Mouse (Mus musculus) ES-E14 (cell line): Measurements from ENCODE around the gene Psma3. TPM values are rescaled to one million over a fixed set of nuclear protein-coding genes. Genes with fewer than 3 reads are reported as not detected.

Source experiments
- DNase-seq: peaks from one replicate; pipeline ENCODE4 v3.0.0-alpha.2; 2013; ENCODE audit warnings: low read depth, low spot score
- H3K27ac ChIP-seq: 2 replicates; pipeline ENCODE4 v1.5.1; 2012; ENCODE audit warnings: low read depth, mild to moderate bottlenecking, low read length, moderate library complexity, mixed read lengths; ENCODE audit not compliant: poor library complexity, insufficient read depth, severe bottlenecking
- H3K36me3 ChIP-seq: 2 replicates; pipeline ENCODE4 v1.6.1; 2012; ENCODE audit warnings: mild to moderate bottlenecking, low read length, moderate library complexity, mixed read lengths; ENCODE audit not compliant: control insufficient read depth, poor library complexity, insufficient read depth, severe bottlenecking
- H3K4me1 ChIP-seq, 2 experiments: fragments of 150-350 bp in 1 of 2; sonication (generic) in 1 of 2; 2 replicates each; pipeline ENCODE4 v1.6.1; 2012; ENCODE audit warnings: low read length in 2 of 2, mild to moderate bottlenecking in 1 of 2, mixed read lengths in 1 of 2; ENCODE audit not compliant: control insufficient read depth in 2 of 2, insufficient read depth in 2 of 2, poor library complexity in 1 of 2
- H3K4me3 ChIP-seq, 2 experiments: fragments of 150-350 bp in 1 of 2; sonication (generic) in 1 of 2; 2 replicates each; pipeline ENCODE4 v1.5.1; 2012; ENCODE audit warnings: low read length in 2 of 2, low read depth in 1 of 2, mild to moderate bottlenecking in 1 of 2, mixed read lengths in 1 of 2; ENCODE audit not compliant: insufficient read depth in 1 of 2, poor library complexity in 1 of 2, severe bottlenecking in 1 of 2
- H3K9ac ChIP-seq: 2 replicates; pipeline ENCODE4 v1.6.1; 2012; ENCODE audit warnings: low read depth, mild to moderate bottlenecking, low read length, mixed read lengths; ENCODE audit not compliant: poor library complexity, insufficient read depth, severe bottlenecking
- H3K9me3 ChIP-seq: fragments of 150-350 bp; sonication (generic); 2 replicates; pipeline ENCODE4 v1.6.1; 2012; ENCODE audit warnings: low read depth, mild to moderate bottlenecking, low read length; ENCODE audit not compliant: control insufficient read depth, insufficient read depth
- CHD2 ChIP-seq: IDR thresholded peaks from 2 replicates; pipeline ENCODE4 v1.6.1; 2014; ENCODE audit warnings: mild to moderate bottlenecking, low read depth, low read length, inconsistent platforms
- HCFC1 ChIP-seq: IDR thresholded peaks from 2 replicates; pipeline ENCODE4 v1.6.1; 2012; ENCODE audit warnings: low read length, inconsistent platforms, borderline replicate concordance; ENCODE audit not compliant: insufficient read depth
- MAFK ChIP-seq: IDR thresholded peaks from 2 replicates; pipeline ENCODE4 v1.6.1; 2014; ENCODE audit warnings: mild to moderate bottlenecking, low read depth, low read length, inconsistent platforms; ENCODE audit not compliant: insufficient read depth
- ZC3H11A ChIP-seq: IDR thresholded peaks from 2 replicates; pipeline ENCODE4 v1.6.1; 2012; ENCODE audit warnings: low read depth, mild to moderate bottlenecking, inconsistent platforms, low read length, borderline replicate concordance
- ZNF384 ChIP-seq: IDR thresholded peaks from 2 replicates; pipeline ENCODE4 v1.6.1; 2012; ENCODE audit warnings: low read depth, low read length, inconsistent platforms
- in situ Hi-C, 2 experiments: fragments of 600-800 bp; cut with MboI; formaldehyde crosslinking; loops; one replicate each; pipeline ENCODE4 v1.15.1; 2025; ENCODE audit warnings: low sequenced_read_pairs in 2 of 2, inconsistent platforms in 1 of 2; ENCODE audit not compliant: unreplicated experiment in 2 of 2
- total RNA-seq: library from RNA; depleted of rRNA; stranded (reverse); fragments of 300-350 nt; gene quantifications from 2 replicates; pipeline ENCODE4 v1.2.3, GENCODE M21; 2012; rRNA removed

The Psma3 gene
- total RNA-seq, 1 experiment, result 306 TPM

GRCm38 (mm10) chr12:71042451-71042850 lies 68.0 kb downstream of the Psma3 start:
- Histone ChIP-seq H3K4me3 (no peak overlapping the region), H3K27ac (no peak overlapping the region), H3K9me3 (no peaks in the 10 kb centered on the region), H3K36me3 (peaks cover 22% of the 10 kb centered on the region), H3K9ac (no peak overlapping the region), H3K4me1 (peaks cover 0 to 4% of the 10 kb centered on the region in 2 experiments; a peak in 1 of 4 replicates)
- TF ChIP-seq ZNF384 (no peak), ZC3H11A (no peak), HCFC1 (no peak), MAFK (no peak), CHD2 (no peak)
- in situ Hi-C loops, result no loop called here
- DNase-seq, result no peak

GRCm38 (mm10) chr12:71043571-71043970 lies 69.2 kb downstream of the Psma3 start:
- Histone ChIP-seq H3K4me3 (no peak overlapping the region), H3K4me1 (peaks cover 0 to 7% of the 10 kb centered on the region in 2 experiments; a peak in 2 of 4 replicates), H3K9ac (no peak overlapping the region), H3K27ac (no peak overlapping the region), H3K9me3 (no peaks in the 10 kb centered on the region), H3K36me3 (peaks cover 19% of the 10 kb centered on the region)
- in situ Hi-C loops, result no loop called here
- DNase-seq, result no peak
- no peak for TF ChIP-seq ZNF384
- no peak for TF ChIP-seq HCFC1
- TF ChIP-seq MAFK, result no peak
- TF ChIP-seq ZC3H11A, result no peak
- no peak for TF ChIP-seq CHD2

GRCm38 (mm10) chr12:71044488-71044887 lies 70.1 kb downstream of the Psma3 start:
- Histone ChIP-seq H3K27ac (no peak overlapping the region), H3K36me3 (peaks cover 18% of the 10 kb centered on the region)

More at GRCm38 (mm10) chr12:71044488-71044887, 70.1 kb downstream of the Psma3 start:
- Histone ChIP-seq H3K9ac (no peak overlapping the region), H3K9me3 (no peaks in the 10 kb centered on the region), H3K4me3 (no peak overlapping the region), H3K4me1 (peaks cover 0 to 6% of the 10 kb centered on the region in 2 experiments; a peak in 2 of 4 replicates)
- in situ Hi-C loops, result no loop called here
- DNase-seq, result no peak
- TF ChIP-seq ZNF384 (no peak), CHD2 (no peak), ZC3H11A (no peak), MAFK (no peak), HCFC1 (no peak)

Other genes starting within 250 kb of the Psma3 start
- 12.8 and 22.5 TPM in 2 replicates for gene Frmd6, start 149.1 kb upstream of the Psma3 start, total RNA-seq
- gene Actr10, start 36.8 kb upstream of the Psma3 start, total RNA-seq, result 68.8 and 86.2 TPM in 2 replicates
- 10.4 and 10.9 TPM in 2 replicates for gene Arid4a, start 41.4 kb downstream of the Psma3 start, total RNA-seq
- not detected in 2 replicates for gene Tomm20l, start 136.8 kb downstream of the Psma3 start, total RNA-seq
- gene Timm9, start 162.1 kb downstream of the Psma3 start, total RNA-seq, result 32.7 and 42.0 TPM in 2 replicates
- gene 2700049A03Rik, start 162.2 kb downstream of the Psma3 start, total RNA-seq, result 18.3 and 20.0 TPM in 2 replicates